Mouse (Mus musculus): ENCODE measurements at regions not wholly inside any gene's neighbourhood (a gene's known extent, or its start where the extent isn't known, plus 50 kb on each side); places are given as distances from the start of the nearest gene placed in this dataset.

DNA sequence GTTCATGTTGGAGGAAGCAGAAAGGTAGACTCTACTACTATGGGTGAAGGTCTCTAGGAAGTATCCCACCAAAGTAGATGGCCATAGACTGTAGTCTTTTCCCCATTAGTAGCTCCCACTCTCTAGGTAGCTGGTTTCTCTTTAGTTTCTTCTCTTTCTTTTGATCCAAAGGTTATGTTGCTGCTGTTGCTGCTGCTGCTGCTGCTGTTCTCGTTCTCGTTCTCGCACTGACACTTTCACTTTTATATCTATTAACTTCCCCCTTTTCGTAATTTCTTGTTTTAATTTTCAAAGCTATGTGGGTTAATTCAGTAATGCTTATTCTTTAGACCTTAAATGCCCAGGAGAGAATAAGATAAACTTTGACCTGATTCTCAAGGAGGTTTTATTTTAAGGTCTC lies 58.3 kb downstream of the Tmem100 start:
- TF ChIP-seq CTCF (IDR thresholded peaks at IDR 0.05; ENCODE audit: borderline replicate concordance, insufficient read depth, low read length): no peak
- TF ChIP-seq POLR2A (IDR thresholded peaks at IDR 0.05; ENCODE audit: low read depth, low read length): no peak
- Histone ChIP-seq H3K27ac (ENCODE audit: insufficient read depth, low read length) (no peak overlapping the region), H3K4me1 (ENCODE audit: control insufficient read depth, insufficient read depth, low read length) (no peaks in the 10 kb centered on the region), H3K4me3 (ENCODE audit: insufficient read depth, low read length) (no peak overlapping the region)

DNA sequence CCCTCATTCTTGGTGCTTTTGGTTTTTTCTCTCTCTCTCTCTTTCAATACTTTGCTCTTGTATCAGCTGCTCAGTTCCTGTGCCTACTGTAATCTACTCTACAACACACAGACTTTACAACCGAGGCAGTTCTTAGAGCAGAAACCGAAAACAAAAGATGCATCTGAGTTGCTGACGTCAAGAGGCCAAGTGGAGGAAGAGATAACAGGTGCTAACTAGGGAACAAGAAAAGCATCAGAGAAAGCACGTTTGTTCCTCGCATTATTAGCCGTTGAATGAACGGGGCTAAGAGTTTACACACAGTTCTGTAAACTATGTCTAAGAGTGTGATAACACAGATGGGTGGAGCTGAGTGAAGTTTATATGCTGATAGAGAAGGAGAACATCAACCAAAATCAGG lies 63.9 kb downstream of the Tmem100 start:
- TF ChIP-seq POLR2A (IDR thresholded peaks at IDR 0.05; ENCODE audit: low read depth, low read length) (no peak), CTCF (IDR thresholded peaks at IDR 0.05; ENCODE audit: borderline replicate concordance, insufficient read depth, low read length) (no peak)

DNA sequence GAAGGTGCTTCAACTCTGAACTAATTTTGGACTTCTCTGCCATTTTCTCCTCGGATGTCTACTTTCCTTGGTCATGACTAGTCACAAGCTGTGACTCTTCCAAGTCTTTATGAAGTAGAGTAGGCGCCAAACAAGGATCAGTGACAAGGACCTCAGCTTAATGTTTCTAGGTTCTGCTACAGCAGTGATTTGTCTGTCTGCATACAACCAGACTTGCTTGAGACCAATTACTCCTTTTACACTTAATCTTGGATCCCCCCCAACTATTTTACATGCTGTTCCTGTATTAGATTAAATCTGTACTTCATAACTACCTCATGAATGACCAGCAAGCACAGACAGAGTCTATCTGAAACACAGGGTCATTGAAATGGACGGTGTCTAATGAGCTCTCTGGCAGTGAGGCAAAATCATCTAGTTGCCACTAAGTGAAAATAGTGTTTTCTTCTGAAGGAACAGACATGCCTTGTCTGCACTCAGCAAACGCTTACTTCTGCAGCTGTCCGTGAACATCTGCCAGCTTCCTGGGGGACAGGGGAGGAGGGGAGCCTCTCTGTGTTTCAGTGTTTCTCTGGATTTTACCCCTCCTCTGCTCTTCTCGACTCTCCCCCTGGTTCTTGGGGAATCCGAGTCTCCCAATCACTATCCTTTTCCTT lies 64.7 kb downstream of the Tmem100 start:
- Histone ChIP-seq H3K27ac (ENCODE audit: insufficient read depth, low read length) (no peak overlapping the region), H3K4me1 (ENCODE audit: control insufficient read depth, insufficient read depth, low read length) (no peaks in the 10 kb centered on the region), H3K4me3 (ENCODE audit: insufficient read depth, low read length) (no peak overlapping the region)
- TF ChIP-seq POLR2A (IDR thresholded peaks at IDR 0.05; ENCODE audit: low read depth, low read length) (no peak), CTCF (IDR thresholded peaks at IDR 0.05; ENCODE audit: borderline replicate concordance, insufficient read depth, low read length) (no peak)

More for the DNA sequence above, 63.9 kb downstream of the Tmem100 start:
- Histone ChIP-seq H3K27ac (ENCODE audit: insufficient read depth, low read length) (no peak overlapping the region), H3K4me3 (ENCODE audit: insufficient read depth, low read length) (no peak overlapping the region), H3K4me1 (ENCODE audit: control insufficient read depth, insufficient read depth, low read length) (no peaks in the 10 kb centered on the region)

DNA sequence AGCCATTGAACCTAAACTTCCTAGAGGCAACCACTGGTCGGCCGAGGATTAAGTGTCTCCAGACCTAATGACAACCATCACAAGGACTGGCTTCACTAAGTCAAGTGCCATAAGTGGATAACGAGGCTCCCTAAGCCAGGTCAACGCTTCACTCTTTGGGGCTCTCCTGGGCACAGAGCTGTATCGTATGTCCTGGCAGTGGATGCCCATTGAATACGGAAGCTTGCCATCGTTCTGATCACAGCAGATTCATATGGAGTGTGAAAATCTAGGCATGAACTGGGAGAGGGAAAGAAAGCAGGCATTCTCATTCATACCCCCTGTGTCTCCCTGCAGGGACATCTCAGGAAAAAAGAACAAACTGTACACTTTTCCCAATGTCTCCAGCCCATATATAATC lies 68.3 kb downstream of the Tmem100 start:
- Histone ChIP-seq H3K4me3 (ENCODE audit: insufficient read depth, low read length) (no peak overlapping the region), H3K27ac (ENCODE audit: insufficient read depth, low read length) (no peak overlapping the region), H3K4me1 (ENCODE audit: control insufficient read depth, insufficient read depth, low read length) (no peaks in the 10 kb centered on the region)
- TF ChIP-seq POLR2A (IDR thresholded peaks at IDR 0.05; ENCODE audit: low read depth, low read length) (no peak), CTCF (IDR thresholded peaks at IDR 0.05; ENCODE audit: borderline replicate concordance, insufficient read depth, low read length) (no peak)

DNA sequence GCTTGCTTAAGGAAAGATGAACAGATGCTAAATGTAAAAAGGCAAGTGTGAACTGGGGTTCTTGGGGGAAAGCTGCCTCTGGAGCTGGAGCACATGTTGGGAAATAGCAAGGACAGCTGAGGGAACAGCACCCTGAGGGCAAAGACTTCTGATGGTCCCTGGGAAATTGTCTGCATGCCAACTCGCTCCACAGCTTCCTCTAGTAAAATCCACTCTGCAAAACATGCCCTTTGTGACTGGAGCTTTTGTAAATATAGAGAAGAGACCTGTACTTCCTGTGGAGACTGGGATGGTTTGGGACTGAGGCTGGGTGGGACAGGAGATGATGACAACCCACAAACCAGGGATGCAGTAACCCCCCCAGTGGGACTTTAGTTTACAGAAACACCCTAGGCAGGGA lies 69.0 kb downstream of the Tmem100 start:
- H3K4me1 ChIP-seq (ENCODE audit: control insufficient read depth, insufficient read depth, low read length): no peaks in the 10 kb centered on the region
- no peak overlapping the region for H3K27ac ChIP-seq (ENCODE audit: insufficient read depth, low read length)
- TF ChIP-seq CTCF (IDR thresholded peaks at IDR 0.05; ENCODE audit: borderline replicate concordance, insufficient read depth, low read length): no peak
- TF ChIP-seq POLR2A (IDR thresholded peaks at IDR 0.05; ENCODE audit: low read depth, low read length): no peak
- no peak overlapping the region for H3K4me3 ChIP-seq (ENCODE audit: insufficient read depth, low read length)

DNA sequence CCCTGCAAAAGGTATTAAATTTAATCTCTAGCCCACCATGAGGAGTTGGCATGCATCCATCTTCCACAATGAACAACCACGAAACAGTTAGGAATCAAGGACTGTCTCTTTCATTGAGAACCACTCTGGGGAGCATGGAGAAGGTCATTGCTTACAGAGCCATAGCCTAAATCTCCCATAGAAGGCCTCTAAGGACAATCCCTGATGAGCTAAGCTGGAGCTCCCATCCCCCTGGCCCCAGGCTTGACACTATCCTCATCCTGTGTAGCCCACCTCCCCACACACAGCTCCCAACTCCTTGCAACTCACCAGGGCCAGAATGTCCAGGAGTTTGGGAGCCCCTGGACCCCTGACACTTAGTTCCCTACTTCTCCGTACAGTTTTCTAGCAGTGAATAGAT lies 70.0 kb downstream of the Tmem100 start:
- no peak overlapping the region for H3K27ac ChIP-seq (ENCODE audit: insufficient read depth, low read length)
- no peaks in the 10 kb centered on the region for H3K4me1 ChIP-seq (ENCODE audit: control insufficient read depth, insufficient read depth, low read length)
- H3K4me3 ChIP-seq (ENCODE audit: insufficient read depth, low read length): no peak overlapping the region
- no peak for TF ChIP-seq CTCF (IDR thresholded peaks at IDR 0.05; ENCODE audit: borderline replicate concordance, insufficient read depth, low read length)
- no peak for TF ChIP-seq POLR2A (IDR thresholded peaks at IDR 0.05; ENCODE audit: low read depth, low read length)

DNA sequence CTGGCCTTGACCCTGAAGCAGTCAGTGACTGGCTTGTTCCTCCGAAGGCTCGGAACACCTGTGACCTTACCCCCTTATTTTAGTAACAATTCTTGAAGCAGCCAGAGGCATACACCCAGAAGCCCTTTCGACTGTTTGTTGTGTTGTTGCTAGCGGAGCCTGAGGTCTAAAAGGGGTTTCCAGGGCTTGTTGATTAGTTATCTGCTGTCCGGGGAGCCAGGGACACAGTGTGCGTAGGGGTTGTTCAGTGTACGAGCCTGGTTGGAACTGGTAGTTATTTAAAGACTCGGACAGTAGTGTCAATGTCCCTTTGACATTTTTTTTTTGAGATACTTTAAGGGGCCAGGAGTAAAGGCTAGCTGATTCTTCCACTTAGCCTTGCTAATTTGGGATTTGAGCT lies 71.1 kb downstream of the Tmem100 start:
- TF ChIP-seq POLR2A (IDR thresholded peaks at IDR 0.05; ENCODE audit: low read depth, low read length): no peak
- no peak for TF ChIP-seq CTCF (IDR thresholded peaks at IDR 0.05; ENCODE audit: borderline replicate concordance, insufficient read depth, low read length)
- H3K27ac ChIP-seq (ENCODE audit: insufficient read depth, low read length): no peak overlapping the region
- no peaks in the 10 kb centered on the region for H3K4me1 ChIP-seq (ENCODE audit: control insufficient read depth, insufficient read depth, low read length)
- H3K4me3 ChIP-seq (ENCODE audit: insufficient read depth, low read length): no peak overlapping the region

DNA sequence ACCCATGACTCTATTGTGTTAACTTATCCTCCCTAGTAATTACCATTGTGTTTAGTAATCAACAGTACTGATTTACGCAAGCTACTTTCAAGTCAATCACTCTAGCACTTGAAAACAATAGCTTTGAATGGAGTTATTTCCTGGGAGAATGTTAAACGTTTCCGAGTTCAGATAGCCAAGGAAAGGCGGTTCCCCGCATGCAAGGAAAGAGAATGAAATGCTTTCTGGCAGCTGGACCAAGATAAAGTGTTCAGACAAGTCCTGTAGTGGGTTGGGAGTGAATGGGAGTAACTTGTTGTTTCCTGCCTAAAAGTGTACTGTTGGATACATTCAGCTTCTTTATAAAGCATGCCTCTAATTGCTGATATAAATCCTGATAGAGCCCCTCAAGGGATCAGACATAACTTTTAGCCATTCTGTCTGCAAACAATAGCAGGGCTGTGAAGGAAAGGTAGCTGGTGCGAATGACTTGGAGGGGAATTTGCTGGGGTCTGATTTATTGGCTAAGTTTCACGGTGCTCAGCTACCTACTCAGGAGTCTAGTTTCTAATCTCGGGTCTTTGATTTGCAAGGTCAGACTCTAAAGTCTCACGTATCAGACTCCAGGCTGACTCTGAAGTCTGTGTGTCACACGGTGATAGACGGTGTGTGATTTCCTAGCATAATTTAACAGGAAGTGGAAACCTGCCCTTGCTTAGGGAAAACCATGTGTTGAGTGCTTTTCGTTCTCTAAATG lies 76.1 kb downstream of the Tmem100 start:
- TF ChIP-seq POLR2A (IDR thresholded peaks at IDR 0.05; ENCODE audit: low read depth, low read length) (no peak), CTCF (IDR thresholded peaks at IDR 0.05; ENCODE audit: borderline replicate concordance, insufficient read depth, low read length) (no peak)
- Histone ChIP-seq H3K4me3 (ENCODE audit: insufficient read depth, low read length) (no peak overlapping the region), H3K4me1 (ENCODE audit: control insufficient read depth, insufficient read depth, low read length) (no peaks in the 10 kb centered on the region), H3K27ac (ENCODE audit: insufficient read depth, low read length) (no peak overlapping the region)

DNA sequence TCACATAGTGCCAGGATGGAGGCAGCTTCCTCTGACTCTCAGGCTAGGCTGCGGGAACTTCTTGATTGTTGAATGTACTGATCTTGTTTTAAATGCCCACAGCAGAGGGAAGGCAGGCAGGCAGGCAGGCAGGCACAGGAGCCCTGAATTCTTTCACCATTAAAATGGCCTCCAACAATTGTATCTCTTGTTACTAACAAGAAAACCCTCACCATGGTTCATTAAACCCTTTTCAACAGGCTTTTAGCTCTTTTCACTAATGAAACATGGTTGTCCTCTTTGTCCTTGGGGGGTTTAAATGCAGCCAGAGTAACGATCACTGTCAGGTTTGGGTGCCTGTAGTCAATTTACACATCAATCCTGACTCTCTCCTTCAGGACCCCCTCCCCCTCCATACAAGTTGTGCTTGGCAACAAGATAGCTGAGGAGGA lies 77.8 kb upstream of the Gm45716 start:
- Histone ChIP-seq H3K27ac (ENCODE audit: insufficient read depth, low read length) (no peak overlapping the region), H3K4me3 (ENCODE audit: insufficient read depth, low read length) (no peak overlapping the region), H3K4me1 (ENCODE audit: control insufficient read depth, insufficient read depth, low read length) (no peaks in the 10 kb centered on the region)
- TF ChIP-seq CTCF (IDR thresholded peaks at IDR 0.05; ENCODE audit: borderline replicate concordance, insufficient read depth, low read length) (no peak), POLR2A (IDR thresholded peaks at IDR 0.05; ENCODE audit: low read depth, low read length) (no peak)

DNA sequence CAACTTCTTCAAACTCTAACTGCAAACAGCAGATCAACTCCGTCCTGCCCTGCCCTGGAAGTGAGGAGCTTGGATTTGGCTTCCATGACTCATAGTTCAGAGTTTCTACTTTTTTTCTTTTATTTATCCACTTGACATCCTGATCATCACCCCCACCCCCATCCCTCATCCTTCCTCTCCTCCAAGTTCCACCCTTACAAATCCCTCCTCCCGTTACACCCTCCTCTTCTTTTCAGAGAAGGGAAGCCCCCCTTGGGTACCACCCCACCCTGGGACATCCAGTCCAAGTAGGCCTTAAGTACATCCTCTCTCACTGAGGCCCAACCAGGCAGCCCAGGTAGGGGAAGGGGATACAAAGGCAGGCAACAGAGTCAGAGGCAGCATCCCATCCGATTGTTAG lies 77.3 kb upstream of the Gm45716 start:
- no peak for TF ChIP-seq POLR2A (IDR thresholded peaks at IDR 0.05; ENCODE audit: low read depth, low read length)
- no peak for TF ChIP-seq CTCF (IDR thresholded peaks at IDR 0.05; ENCODE audit: borderline replicate concordance, insufficient read depth, low read length)
- Histone ChIP-seq H3K4me1 (ENCODE audit: control insufficient read depth, insufficient read depth, low read length) (no peaks in the 10 kb centered on the region), H3K4me3 (ENCODE audit: insufficient read depth, low read length) (no peak overlapping the region), H3K27ac (ENCODE audit: insufficient read depth, low read length) (no peak overlapping the region)

All from embryonic fibroblast, embryonic 13.5 days (primary cell).